Mouse (Mus musculus) layer of hippocampus, postnatal 10 days (tissue): ENCODE results near the gene Pbld1. TPM values are rescaled to one million over a fixed set of nuclear protein-coding genes. Genes with fewer than 3 reads are reported as not detected.

Experiments used
- DNase-seq, 2 experiments: peaks; one replicate each; pipeline ENCODE4 v3.0.0; 2021; ENCODE audit warnings: low spot score in 2 of 2
- long read RNA-seq: library from polyadenylated mRNA; stranded (forward); transcript quantifications from one replicate; pipeline ENCODE4 v2.0.0, GENCODE M21; 2023
- total RNA-seq, 2 experiments: library from RNA; stranded (reverse); gene quantifications; 2 replicates each; pipeline ENCODE4 v1.2.3; 2021

Pbld1 gene
- under 1 TPM in 1 of 2 experiments, not detected in 1; 0.53 TPM for total RNA-seq
- long read RNA-seq = 0 reads

DNA sequence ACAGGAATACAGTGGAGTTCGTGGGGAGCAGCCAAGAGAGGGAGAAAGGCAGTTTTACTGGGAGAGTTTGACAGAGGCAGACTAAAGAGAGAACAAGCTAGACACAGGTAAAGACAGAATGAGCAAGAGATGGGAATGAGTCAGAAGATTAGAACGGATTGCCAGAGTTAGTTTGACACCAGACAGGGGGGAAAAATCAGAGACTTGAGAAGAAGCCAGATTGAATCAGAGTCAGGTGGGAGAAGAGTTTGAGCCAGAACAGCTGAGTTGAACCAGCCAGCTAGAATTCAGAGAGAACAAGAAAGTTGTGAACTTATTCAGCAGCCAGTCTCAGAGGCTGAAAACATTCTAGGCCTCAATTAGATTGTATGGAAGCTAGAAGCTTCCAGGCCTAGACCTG lies at the start of gene Pbld1:
Pbld1 (plus strand) TSS at position 301 of the 400 bp plus-strand sequence.
- no peak for DNase-seq

DNA sequence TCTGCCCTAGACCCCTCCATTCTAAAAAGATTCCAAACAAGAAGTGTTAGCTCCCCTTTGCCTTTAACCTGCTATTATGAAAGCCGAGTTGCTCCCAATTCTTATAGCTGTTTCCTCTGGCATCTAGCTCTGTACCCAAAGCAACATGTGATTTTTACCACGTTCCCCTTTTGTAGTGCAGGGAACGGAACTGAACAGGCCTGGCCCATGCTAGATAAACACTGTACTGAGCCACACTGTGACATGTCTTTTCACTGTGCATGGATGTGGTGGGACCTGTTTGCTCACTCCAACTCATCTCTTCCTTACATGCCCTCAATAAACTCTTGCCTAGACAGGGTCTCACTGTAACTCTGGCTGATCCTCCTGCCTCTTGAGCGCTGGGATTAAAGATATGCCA lies 49.7 kb upstream of the Pbld1 start:
- no peak for DNase-seq

DNA sequence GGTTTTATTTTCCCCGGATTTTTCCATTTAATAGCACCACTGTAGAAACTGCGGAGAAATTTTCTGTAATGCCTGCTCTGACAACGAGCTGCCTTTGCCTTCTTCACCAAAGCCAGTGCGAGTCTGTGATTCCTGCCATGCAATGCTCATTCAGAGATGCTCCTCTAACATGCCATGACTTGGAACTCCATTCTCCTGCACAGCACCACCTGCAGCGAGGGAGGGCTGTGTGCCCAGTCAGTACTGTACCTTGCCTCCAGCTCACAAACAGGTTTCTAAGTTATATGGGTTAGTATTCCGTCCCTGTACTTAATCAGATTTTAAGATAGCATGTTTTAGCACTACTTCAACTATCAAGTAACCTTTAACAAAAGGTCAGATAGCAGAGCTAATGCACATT lies 48.4 kb upstream of the Pbld1 start:
- no peak for DNase-seq

DNA sequence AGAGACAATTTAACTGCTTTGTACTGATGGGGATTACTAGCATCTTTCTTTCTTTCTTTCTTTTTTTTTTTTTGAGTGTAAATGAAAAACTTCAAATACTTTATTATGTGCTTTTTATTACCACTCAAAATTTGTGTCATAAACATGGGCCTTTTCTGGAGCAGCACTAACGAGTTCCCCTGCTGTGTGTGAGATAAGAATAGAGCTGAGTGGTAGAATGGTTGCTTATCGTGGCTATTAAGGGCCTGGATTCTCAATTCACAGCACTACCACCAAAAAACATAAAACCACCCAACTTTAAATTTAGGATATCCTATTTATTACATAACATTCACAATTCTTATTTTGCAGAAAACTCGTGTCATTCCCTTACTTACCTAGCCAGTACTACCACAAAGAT lies 46.5 kb upstream of the Pbld1 start:
- no peak for DNase-seq

DNA sequence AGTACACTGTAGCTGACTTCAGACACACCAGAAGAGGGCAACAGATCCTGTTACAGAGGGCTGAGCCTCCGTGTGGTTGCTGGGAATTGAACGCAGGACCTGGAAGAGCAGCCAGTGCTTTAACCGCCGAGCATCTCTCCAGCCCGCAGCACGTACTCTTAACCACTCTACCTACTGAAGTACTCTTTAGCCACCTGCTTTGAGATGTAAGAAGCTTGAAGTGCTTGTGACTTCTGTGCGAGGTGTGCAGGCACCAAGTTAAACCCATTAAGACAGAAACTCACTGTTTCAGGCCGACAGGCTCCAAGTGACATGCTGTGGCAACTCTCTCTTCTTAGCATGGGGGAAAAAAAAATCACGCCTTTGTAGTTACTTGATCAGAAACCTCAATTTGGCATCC lies 45.8 kb upstream of the Pbld1 start:
- DNase-seq = no peak

DNA sequence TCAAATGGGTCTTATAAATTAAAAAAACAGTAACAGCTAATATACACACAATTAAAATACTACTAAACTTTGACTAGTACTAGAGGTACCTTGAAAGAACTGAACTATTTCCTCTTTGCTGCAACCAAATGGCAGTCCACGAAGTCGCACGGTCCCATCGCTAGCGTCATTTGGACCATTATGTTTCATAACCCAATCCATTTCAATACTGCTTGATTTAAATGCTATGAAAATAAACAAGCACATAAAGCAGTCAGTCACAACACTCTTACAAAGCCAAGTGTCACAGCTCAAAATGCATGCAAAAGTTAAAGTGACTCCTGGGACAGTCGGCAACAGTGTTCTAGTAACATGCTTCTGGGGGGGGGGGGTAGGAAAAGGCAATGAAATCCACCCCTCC lies 40.7 kb upstream of the Pbld1 start:
- no peak for DNase-seq

DNA sequence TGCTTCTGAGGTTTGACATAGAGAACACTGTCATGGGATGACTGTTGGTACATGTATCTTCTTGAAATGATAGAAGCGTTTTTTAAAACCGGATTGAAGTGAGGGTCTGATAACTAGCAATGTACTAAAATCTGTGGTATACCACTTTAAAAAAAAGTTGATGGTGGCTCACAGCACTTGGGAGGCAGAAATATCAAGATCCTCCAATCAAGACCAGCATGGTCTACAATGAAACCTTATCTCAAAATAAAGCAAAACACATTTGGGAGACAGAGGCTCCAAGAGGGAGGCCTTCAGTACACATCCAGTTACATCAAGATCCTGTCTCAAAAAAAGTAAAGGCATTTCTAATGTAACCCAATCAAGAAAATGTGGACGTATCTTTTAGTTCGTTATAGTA lies 38.3 kb upstream of the Pbld1 start:
- no peak for DNase-seq

DNA sequence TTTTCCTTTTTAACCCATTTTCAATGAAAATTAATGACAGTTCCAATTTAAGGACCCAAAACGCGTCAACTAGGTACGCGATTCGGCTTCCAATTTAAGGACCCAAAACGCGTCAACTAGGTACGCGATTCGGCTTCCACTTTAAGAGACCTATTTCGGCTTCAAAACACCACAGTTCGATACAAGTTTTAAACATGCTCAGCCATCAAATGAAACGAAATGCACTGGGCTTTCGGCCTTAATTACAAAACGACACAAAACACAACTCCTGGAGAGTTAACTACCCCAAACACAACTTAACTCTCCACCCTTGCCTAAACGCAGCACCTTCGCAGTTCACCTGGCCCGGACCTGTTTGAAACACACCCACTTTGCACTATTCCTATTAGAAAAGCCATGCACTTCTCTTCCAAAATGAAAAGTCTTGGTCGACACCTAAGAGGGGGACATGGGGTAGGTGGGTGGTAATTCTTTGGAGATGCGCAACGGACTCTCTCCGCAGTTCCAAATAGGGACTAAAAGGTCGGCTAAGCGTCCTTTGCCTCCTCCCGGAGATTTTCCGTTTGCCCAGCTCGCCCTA lies 37.3 kb upstream of the Pbld1 start:
- peak in 1 of 2 experiments; percentile 17 for DNase-seq

DNA sequence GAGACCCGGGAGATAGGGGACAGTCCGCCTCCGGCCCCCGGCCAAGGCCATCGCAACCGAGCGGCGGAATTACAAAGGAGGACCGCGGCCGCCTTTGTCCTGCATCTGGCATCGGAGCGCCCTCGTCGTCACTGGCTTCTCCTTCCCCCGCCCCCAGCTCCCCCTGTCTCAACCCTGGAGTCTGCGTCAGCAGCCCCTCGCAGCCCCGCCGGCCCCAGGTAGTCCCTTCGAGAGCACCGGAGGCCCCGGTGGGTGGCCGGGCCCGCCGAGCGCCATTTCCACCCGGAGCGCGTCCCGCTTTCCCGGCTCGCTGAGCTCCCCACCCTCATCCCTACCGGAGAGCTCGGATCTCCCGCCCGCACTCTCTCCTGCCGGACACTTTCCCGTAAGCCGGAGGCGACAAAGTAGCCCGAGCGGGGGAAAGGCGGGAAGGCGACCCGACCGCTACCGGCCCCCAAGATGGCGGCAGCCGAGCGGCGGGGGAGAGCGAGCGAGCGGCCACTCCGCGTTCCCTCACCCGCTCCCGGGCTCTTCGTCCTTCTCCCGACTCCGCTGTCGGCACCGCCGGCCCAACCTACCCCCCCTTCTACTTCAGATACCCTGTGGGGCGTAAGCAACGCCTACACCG lies 36.7 kb upstream of the Pbld1 start:
- DNase-seq = peak; percentile 74 to 81

DNA sequence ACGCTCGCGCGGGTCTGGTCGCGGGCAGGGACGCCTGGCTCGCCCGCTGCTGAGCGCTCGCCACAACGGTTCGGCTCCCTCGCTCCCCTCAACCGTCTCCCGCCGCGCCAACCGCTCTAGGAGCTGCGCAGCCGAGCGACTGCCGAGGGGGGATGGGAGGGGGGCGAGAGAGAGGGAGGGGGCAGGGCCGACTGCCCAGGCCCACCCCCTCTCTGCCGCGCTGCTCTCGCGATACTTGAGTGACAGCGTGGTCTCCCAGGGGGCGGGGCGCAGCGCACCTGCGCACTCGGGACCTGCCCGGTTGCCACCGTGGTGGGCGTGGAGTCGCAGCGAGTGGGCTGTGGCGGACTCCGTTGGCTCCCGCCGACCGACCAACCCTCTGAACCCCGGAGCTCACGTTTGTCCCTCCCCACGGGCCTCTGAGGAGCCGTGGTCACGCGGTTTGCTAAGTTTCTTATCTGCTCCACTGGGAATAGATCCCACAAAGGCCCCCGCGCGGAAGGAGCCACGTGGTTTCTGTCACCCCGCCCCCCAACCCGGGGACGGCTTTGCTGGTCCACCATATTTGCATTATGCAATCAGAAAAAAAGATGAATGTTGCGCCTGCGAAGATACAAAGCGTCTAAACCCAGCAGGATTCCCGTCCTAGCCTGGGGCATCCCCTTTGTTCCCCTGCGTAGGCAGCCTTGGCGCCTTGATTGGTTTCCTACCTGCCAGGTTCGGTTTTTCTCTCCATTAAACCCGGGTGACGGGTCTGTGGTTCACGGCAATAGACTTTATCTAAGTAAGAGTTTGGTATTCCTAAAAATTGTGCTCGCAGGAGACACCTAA lies 36.0 kb upstream of the Pbld1 start, which contains the start of the genes Hnrnph3 and Pbld2:
Hnrnph3 (minus strand) TSS at position 469 of the 831 bp plus-strand sequence.
Pbld2 (plus strand) TSS at position 567 of the 831 bp plus-strand sequence.
- peak; percentile 98 to 99 for DNase-seq

DNA sequence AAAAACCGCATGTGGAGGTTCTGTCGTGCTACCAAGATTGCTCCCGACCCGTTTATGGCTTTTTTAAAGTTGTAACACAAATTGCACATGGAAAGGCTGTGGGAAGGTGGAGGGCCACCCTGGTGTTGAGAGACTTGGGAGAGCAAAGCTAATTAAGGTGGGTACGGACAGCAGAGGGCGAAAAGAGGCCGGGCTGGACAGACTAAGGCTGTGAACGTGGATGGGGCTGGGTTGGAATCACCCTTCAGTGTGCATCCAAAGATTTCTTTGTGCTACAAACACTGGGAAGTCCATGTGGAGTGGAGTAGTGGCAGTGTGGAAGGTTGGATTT lies 35.4 kb upstream of the Pbld1 start:
- DNase-seq = peak; percentile 61 to 71

DNA sequence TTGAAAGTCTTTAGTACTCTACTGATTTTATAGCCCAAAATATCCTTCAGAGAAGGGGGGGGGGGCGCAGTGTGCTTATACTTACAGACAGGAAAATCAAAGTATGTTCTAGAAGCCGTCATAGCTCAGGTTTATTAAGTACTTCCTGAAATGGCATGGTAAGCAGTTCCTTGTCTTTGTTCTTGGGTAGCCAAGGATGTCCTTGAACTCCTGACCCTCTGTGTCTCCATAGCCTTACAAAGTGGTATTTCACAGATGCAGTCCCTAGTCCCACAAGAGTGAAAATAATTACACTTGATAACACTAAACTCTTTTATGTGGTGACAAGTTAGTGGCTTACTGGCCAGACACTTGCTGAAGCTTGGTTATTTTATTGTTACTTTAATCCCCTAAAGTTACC lies 34.9 kb upstream of the Pbld1 start:
- no peak for DNase-seq

DNA sequence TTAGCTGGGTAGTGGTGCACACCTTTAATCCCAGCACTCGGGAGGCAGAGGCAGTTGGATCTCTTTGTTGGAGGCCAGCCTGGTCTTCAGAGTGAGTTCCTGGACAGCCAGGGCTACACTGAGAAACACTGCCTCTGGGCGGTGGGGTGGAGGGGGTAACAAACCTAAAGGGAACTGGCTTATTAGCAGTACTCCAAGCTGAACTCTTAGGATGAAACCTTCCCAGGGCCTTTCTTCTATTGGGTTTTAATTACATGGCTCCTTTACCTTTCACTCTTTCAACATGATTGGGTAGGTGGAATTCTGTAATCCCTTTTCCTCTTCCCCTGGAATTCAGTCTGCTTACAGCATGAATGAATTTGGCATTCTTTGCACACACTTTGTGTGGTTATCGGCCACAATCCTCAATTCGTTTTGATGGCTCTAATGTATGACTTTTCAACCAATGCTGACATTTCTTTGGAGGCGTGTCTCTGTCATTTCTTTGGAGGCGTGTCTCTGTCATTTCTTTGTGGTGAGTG lies 34.4 kb upstream of the Pbld1 start:
- DNase-seq = peak in 1 of 2 experiments; percentile 19

DNA sequence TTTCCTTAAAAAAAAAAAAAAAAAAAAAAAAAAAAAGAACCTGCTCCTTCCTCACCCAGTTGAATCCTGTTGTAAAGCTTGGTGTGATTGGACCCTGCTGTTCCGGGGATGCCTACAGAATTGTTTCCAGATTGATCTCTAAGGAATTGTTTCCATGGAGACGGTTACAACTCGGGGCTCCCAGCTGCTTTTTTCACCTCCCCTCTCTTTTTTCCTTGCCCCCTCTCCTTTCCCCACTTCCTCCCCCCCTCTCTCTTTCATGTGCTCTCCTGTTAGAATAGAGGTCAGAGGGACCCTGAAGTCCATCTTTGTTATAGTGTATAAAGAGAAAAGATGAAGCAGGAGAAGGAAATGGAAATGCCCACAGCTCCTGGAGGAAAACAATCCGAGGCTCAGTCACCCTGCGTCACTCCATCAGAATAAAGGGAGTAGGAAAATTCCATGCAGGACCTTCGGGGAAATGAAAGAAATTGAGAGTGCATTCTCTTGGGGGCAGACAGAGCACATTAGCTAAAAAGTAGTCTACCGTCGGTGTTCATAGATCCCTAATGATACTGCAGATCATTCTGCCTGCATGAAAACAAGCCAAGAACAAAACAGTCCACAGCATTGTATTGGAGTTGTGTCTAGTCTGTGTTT lies 33.7 kb upstream of the Pbld1 start:
- DNase-seq = peak in 1 of 2 experiments; percentile 22

DNA sequence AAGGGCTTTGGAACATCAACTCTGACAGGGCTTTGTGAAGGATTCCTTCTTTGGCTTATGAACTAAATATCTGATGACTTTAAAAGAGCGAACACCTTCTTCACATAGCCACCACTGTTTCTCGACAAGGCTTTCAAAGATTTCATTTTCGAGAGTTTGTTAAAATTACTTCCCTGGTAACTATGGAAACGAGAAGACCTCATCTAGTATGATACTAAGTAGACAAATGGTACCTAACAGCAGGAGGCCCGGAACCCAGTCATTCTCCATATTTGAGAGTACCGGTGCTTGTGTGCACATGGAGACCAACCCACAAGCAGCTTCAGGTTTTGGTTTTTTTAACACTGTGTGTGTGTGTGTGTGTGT lies 33.2 kb upstream of the Pbld1 start:
- no peak for DNase-seq

DNA sequence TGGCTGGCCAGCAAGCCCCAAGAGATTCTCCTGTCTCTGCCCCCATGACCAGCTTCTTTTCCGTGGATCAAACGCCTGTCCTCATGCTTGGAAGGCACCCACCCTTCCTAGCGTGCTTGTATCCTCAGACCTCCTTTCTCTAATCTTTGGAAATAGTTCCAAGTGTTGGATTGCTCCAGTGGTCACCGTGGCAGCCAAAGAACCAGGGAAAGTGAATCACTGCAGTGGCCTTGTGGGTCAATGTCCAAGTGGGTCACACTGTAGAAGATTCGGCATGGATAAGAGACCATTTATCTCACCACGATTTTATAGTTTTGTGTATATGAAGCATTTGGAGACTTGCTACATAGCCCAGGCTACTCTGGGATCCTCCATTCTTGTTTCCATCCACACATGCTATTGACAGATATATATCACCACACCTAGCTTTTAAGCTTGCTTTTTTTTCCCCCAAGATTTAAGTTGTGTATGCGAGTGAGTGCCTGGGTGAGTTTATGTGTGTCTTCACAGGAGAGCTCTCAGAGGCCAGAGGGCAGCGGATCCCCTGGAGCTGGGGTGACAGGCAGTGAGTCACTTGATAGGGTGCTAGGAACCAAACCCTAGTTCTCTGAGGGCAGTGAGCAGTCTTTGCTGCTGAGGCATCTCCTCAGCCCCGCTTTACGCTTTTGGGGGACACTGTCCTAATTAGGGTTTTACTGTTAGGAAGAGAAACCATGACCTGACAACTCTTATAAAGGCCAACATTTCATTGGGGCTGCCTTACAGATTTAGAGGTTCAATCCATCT lies 32.4 kb upstream of the Pbld1 start:
- no peak for DNase-seq

DNA sequence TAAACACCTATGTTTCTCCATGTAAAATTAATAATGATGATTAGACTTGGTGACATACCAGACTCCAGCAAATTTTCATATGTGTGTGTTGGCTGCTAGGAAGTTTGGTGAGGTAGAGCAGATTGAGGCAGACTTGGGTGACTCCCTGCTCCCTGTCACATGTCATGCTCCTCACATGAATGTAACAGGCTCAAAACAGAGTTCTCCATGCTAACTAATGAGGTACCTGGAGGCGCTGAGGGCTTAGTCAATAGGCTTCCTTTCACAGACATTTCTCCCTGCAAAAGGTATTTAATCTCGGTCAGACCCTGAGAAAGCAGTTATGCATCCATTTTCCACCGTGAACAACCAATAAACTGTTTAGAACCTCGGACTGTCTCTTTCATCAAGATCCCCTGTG lies 31.6 kb upstream of the Pbld1 start:
- no peak for DNase-seq

DNA sequence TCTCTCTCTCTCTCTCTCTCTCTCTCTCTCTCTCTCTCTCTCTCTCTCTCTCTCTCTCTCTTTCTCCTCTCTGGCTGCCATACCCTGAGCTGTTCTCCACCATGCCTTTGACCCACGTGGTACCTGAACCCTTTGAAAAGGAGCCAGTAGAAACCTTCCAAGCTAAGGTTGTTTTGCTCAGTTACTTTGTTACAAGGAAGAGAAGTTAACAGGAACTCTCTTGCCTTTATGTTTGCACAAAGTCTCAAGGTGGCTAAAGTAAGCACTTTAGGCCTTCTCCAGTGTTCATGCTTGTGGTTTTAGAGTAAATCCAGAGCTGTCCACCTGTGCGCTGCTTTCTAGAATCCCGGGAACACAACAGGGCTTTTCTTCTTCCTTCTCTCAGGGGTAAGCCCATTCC lies 27.7 kb upstream of the Pbld1 start:
- DNase-seq = no peak

DNA sequence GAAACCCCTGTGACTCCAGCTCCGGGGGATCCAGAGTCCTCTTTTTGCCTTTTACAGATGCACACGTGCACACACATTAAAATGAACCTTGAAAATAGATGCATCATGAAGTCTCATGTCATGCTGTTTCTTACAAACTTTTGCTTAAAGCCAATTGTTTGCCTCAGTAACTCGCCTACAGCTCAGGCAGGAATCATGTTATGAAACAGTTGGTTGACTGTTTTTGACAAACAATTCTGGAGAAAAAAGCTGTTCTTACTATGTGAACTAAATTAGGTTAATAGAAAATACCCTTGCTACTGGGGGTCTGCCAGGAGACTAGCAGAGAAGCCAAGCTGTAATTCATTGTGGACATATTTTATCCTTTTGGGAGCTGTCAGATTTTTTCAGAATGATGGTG lies 27.0 kb upstream of the Pbld1 start:
- DNase-seq = peak in 1 of 2 experiments; percentile 17

DNA sequence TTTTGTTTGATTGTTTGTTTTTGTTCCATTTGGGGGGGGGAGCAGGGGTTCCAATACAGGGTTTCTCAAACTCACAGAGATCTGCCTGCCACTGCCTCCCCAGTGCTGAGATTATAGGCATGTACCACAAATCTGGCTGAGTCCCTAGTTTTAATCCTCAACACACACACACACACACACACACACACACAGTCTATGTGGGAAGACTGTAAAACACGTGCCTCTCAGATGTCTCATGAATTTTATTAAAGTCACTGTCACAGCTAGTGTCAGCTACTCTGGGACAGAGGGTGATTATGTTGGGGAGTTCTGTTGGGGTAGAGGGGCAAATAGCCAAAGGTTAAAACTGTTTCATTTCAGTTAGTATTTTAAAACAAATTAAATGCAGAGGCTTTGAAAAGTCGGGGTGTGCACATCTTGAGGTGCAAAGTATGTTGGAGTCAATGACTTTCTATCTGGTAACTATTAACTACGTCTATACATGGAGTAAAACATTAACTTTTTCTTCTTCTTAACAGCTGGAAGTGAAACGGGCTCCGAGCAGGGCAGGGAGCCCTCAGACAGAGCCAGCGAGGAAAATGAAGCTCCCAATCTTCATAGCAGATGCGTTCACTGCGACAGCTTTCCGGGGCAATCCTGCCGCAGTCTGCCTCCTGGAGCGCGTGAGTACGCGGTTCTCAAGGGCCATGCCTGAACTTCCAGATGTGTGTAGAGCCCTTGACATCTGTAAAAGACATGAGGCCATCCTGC lies 21.2 kb upstream of the Pbld1 start:
- DNase-seq = no peak
